Mouse (Mus musculus) hindlimb bud, embryonic 11.5 days (tissue): ENCODE measurements around the gene Mrps24.

ENCODE experiments used
- DNase-seq: peaks from one replicate; pipeline ENCODE4 v3.0.0-alpha.2; 2012; ENCODE audit warnings: low read depth, low spot score; ENCODE audit errors: extremely low spot score

Mrps24 gene

DNA sequence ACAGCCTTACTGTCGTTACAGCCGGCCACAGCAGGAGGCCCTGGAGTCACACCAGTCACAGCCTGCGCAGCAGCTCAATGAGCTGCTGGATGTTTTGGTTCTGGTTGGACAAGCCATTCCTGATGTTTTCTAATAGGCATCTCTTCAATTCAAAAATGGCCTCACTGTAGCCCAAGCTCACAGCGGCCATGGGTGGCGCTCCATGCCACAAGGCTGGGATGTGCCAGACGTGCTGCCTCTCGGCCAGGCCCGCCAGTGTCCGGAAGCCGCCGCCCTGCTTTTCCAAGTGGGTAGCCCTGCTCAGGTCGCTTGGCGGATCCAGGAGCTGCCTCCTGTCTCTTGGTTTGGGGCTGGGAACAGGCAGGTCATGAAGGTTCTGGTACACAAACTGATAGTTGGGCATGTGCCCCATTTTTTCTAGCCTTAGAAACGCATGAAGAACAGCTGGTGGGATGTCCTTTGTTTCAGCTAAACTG is at the start of gene Mrps24:
Mrps24 (minus strand) TSS at position 51 of the 476 bp plus-strand sequence.
- DNase-seq: no peak

DNA sequence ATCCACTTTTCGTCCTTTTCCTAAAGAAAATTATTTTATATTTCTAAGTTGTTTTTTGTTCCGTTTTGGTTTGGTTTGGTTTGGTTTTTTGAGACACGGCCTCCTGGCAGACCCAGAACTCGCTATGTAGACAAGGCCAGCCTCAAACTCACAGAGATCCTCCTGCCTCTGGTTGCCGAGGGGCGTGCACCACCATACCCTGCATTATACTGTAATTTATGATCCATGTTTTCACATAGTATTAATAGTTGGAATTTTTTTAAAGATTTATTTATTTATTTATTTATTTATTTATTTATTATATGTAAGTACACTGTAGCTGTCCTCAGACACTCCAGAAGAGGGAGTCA is 47.1 kb upstream of the Mrps24 start:
- DNase-seq: no peak

DNA sequence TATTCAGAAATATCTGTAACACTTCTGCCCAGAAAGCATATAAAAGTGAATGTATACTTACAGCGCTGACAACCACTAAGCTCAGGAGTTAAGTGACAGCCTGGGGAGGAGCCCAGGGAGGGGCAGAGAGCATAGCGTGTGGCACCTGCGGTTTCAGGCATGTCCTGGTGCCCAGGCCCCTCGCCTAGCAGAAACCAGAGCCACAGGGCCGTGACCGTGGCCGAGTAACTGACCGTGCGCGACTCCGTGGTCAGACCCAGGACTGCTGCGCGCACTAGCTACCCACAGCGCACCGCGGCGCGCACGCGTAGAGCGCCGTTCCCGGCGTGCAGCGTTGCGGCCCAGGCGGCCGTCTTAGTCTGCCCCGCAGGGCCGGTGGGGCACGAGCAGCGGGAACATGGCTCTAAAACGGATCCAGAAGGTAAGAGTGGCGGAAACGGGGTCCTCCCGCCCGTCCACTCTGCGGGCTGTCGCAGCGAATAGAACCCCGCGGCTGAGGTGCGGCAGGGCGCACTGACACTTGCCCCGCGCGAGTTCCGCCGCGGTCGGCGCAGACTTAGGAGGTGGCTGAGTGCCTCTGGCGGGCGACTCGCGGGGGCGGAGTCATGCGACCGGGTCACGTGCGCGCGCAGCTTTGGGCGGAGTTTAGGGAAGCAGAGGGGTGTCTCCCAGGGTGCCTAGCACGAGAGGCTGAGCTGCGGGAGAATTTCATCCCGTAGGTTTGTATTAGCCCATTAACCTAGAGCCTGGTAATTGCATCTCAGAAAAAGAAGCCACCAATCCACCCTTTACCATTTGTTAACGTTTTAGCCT is 46.5 kb upstream of the Mrps24 start, which contains the start of gene Urgcp:
Urgcp (minus strand) TSS at position 557 of the 813 bp plus-strand sequence.
- peak; percentile 58 for DNase-seq

DNA sequence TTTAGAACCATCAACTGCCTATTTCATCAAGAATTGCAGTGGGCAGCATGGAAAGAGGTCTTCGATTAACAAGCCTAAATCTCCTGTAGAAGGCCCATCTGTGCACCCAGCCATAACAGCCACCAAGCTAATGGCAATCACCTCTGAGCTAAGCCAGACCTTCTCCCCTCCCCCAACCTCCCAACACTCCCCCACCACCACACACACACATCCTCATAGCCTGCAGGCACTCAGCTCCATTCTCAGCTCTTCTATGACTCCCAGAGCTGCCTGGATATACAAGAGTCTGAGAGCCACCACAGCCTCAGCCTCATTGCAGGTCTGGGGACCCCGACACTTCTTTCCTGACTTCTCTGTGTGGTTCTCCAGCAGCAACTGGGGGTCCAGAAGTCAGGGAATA is 38.3 kb upstream of the Mrps24 start:
- no peak for DNase-seq

DNA sequence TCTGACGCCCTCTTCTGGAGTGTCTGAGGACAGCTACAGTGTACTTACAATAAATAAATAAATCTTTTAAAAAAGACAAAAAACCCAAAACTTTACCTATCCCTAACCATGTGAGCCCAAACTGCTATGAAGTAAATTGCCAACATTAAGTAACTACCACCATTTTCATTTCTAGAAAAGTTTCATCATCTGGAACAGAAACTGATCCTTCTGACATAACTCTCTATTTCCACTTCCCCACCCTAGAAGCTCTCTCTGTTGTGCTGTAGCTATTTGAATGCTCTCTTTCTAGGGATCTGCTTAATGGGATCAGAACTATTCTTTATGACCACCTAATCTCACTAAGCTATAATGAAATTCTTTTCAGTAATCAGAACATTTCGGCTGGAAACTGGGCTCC is 29.5 kb upstream of the Mrps24 start:
- DNase-seq: no peak

DNA sequence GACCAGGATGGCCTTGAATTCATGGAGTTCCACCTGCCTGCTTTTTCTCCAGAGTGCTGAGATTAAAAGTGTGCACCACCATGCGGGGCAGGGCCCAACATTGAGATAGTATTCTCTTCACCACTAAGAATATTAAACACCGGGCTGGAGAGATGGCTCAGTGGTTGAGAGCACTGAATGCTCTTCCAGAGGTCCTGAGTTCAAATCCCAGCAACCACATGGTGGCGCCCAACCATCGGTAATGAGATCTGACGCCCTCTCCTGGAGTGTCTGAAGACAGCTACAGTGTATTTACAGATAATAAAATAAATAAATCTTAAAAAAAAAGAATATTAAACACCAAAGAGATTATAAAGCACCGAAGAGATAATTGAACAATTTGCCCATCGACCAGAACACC is 26.6 kb upstream of the Mrps24 start:
- no peak for DNase-seq

DNA sequence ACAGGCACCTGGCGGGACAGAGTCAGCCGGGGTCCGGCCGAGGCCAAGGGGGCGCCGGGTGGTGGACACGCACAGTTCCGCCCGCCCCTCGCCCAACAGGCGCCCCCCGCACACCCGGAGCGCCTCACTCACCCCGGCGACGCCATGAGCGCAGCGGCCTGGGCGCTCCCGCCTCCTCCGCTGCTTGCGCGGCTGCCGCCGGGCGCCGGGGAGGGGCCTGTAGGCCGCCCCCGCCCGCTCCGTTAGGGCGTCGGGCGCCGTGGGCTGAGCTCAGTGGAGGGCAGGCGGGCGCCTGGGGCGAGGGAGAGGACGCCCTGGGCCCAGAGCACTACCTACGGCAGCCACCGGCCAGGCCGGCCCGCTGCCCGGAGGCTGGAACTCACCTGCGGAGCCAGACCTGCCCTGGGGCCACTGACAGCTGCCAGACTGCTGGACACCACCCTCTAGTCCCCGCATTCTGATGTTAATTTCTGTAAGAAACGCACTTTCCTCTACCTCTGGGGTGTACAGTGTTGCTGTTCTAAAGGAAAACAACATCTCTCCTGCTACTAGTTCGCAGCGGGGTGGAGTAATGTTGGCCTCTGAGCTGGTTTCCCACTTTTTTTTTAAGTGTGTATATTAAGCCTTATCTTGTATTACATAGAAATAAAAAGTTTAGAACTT is 25.6 kb upstream of the Mrps24 start:
- DNase-seq: no peak

DNA sequence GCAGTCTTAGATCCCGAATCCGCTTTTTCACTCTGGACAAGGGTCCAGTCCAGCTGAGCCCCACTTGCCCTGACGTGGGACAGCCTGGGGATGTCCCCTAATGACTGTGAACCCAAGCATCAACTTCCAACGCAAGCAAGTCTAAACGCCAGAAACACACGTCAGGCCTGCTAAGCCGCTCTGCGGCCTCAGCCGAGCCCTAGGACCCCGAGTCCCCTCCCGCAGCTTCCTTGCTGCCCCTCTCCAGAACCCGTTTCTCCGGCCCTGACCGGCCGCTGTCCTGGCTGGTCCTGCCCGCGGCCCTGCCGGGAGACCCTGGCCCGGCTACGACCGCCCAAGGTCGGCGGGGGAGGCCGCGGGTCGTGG is 25.1 kb upstream of the Mrps24 start:
- DNase-seq: no peak

DNA sequence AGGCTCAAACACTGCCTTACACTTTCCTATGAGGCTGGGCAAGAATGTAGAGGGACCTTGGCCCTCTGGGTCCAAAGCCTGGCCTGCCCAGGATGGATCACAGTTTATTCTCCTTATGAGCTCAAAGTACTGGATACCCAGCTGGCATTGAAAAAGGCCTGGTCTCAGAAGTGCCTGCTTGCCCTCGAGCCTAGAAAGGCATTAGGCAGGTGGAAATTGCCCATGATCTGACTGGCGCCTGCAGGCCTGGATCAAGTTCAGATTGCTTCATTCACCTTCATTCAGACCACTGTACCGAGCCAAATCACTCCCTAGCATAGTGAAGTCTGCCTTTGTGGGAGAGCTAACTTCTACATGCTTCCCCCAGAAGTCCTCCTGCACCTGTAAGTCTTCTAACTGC is 24.4 kb upstream of the Mrps24 start:
- DNase-seq: no peak

DNA sequence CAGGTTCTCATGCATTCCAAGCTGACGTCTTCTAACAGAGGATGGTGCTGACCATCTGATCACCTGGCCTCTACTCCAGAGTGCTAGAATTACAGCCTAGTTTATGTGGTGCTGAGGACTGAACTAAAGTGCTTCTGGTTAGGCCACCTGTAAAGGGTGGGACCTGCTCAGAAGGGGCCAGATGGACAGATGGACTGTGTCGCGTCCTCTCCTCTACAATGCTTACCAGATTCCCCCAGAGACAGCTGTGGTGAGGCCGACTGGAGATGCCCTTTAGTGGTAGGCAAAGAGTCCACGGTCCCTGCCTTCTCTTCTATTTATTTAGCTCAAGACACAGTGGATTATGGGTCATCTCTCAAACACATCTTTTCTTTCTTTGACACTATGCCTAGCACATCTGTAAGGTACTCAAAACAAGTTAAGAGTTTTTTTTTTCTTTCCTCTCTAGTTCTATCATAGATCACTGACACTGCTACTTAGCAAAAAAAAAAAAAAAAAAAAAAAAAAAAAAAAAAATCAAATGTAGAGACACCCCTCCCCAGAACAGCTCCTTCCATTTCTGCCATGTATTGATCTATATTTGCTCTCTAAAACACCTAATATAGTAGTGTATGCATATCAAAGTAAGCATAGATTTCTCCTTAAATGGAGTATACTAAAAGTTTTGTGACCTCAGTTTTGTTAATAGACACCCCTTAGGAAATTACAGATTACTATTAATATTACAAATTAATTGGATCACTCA is 23.6 kb upstream of the Mrps24 start:
- no peak for DNase-seq

DNA sequence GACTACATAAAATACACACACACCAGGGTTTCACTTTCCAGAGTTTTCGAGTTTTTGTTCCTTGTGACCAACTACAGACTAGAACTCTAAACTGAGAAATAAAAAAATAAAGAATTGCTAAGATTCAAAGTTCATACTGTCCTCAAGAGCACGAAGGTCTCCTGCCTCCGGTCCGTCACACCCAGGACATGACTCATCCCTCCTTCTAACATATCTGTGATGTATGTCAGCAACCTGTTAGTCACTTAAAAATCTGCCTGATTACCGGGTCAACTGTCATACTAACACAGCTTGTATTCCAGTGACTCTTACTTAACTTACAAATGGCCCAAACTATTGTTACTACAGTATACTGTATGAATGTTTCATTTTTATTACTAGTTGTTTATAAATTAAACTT is 21.7 kb upstream of the Mrps24 start:
- no peak for DNase-seq

DNA sequence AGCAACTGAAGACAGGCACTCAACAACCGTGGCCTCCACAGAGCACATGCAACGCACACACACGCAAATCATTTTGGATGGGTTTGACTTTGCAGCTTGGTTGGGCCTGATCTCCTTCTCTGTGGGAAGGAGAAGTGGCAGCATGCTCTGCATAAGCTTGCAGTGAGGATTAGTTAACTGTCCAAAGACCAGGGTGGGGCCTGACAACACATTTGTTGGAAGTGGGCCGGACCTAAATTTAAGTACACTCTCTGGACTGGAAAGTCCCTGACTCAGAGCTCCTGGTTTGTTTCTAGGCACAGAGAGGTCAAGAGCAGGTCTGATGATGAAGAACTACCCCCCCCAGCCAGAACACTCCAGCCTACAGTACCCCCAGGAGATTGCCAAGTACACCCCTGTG is 18.8 kb upstream of the Mrps24 start:
- DNase-seq: no peak

DNA sequence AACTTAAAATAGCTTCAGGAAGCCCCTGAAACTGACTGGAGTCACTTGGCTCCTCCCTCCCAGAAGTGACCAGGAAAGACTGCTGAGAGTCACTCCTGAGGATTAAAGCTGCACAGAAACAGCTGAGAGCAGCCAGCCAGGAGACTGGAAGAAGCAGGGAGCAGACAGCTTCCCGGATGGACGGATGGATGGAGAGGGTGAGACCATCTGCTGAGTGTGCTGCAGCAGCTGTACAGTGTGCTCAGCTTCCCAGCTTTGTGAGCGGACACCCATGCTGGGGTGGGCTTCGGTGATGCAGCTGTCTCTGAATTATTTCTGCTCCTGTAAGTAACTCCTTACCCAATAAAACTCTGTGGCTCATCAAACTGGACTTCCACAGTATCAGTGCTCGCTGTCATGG is 16.9 kb upstream of the Mrps24 start:
- DNase-seq: no peak

DNA sequence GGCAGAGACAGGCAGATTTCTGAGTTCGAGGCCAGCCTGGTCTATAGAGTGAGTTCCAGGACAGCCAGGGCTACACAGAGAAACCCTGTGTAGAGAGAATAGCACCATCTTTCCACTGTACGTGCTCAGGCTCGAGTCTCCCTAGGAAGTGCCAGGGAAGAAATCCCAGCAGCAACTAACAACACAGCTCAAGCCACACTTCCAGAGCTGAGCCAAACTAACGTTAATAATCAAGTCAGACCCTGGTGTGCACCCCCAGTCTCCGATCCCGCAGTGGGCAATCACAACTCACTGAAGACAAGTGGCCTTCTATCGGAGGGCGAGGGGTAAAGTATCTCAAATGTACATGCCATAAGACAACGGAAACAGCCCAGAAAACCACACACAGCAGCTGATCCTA is 14.1 kb upstream of the Mrps24 start:
- DNase-seq: no peak

DNA sequence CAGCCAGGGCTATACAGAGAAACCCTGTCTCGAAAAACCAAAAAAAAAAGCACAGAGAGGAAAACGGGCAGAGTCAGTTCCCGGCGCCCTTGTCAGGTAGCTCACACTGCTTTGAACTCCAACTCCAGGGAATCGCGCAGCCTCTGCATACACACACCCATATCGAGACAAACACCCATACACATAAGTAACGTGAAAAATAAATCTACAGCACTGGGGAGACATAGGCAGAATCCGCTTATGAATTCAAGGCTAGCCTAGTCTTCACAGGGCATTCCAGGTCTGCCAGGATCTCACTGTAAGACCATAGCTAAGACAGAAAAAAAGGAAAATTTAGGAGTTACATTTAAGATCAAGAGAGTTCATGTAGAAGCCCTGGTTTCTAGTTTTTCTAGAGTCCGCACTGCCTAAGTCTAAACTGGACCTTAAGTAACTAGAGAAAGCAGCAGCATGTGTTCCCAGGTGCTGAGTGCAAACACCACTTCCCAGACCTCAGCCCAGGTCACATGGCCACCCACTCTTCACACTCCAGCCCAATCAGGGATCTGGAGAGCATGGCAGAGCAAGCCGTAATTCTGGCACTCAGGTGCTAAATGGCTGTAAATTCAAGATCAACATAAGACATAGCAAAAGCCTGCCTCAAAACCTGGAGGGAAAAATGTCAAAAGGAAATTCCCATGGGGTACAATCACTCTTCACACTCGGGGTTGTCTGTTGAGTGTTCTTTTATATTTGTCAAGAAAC is 3.3 kb upstream of the Mrps24 start:
- no peak for DNase-seq

DNA sequence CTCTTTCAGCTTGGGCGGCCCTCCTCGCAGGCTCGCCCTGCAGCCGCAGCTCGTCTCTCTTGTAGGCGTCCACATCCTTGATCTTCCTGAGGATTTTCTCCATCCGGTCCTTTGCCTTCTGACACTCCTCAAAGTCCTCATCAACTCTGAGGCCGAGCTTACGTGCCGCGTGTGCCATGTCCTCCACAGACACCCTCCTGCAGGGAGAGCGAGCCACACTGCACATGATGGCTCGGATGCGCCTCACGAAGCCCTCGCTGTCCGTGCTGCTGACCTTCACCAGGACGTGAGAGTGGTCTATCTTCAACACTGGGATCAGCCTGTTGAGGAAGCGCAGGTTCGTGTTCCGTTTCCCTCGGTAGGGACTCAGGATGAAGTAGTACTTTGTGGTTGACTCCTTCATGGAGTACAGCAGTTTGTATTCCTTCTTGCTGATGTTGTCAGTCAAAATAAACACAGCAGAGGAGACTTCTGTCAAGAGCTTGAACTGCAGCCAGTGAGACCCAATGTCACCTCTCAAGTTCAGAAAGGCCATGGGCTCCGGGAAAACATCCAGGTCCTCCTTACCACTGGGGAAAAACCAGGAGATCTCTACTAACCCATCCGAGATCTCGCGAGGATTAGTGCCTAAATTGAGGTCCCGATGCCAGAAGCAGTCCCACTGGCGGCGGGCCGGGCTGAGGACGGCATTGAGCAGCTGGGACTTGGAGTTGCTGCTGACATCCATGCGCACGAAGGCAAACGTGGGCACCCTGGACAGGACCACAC is 1.6 kb upstream of the Mrps24 start:
- no peak for DNase-seq

DNA sequence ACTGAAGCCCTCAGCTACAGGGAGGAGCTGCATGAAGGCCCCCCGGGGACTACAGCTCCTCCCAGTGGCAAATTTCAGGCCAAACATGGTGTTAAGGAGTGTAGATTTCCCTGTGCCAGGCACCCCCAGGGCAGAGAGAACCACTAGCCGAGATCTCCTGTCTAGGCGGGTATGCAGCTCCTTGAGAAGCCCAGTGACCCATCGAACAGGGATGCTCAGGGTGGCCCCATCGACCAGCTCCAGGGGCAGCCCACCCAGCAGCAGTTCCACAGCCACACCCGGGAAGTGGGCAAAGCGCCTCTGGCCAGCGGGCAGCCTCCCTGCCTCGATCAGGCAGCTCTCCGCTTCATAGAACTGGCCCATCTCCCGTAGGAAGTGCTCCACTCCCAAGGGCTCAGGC is 766 bp upstream of the Mrps24 start:
- DNase-seq: no peak

DNA sequence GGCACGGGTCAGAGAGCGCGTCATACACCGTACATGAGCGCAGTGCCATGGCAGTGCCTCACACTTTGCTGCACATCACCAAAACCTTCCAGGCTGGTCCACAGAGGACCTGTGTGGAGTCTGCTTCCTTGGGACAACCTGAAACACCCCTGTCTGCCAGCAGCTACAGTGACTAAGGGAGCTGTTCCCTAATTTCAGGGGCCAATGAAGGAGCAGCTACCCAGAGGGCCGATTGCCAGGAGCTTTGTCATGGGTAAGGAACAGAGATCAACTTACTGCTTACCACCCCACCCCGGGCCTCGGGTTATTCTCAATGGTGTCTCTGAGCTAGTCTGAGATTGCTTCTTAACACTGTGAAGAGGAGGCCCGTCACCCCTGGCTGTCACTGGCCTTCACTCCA is 301 bp downstream of the Mrps24 start:
- DNase-seq: no peak

DNA sequence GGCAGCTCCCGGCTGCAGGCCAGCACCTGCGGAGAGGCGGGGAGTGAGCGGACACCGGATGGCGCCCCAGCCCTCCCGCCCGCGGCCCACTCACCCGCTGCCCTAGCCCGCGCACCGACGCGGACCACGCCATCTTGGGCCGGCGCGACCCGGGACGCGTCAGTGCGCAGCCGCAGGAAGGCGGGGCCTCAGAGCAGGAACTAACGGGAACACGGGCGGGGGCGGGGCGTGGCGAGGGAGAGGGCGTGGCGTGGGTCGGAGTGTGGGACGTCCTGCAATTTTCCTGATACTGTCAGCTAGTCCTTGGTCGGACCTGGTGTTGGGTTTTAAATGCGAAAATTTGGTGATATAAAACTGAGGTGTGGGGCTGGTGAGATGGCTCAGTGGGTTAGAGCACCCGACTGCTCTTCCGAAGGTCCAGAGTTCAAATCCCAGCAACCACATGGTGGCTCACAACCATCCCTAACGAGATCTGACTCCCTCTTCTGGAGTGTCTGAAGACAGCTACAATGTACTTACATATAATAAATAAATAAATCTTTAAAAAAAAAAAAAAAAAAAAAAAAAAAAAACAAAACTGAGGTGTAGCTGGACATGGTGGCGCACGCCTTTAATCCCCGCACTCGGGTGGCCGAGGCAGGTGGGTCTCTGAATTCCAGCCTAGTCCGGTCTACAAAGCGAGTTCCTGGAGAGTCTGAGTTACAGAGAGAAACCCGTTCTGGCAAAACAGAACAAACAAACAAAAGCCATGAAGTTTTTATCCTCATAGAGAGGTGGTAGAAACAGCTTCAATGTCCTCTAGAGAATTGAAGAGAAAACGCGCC is 7.7 kb downstream of the Mrps24 start:
- DNase-seq: no peak
